Mouse (Mus musculus) macrophage (primary cell): ENCODE results near the gene Pon3. TPM values are rescaled to one million over a fixed set of nuclear protein-coding genes. Genes with fewer than 3 reads are reported as not detected.

Experiments
- H3K27ac ChIP-seq: fragments of 350-480 bp; formaldehyde crosslinking; 2 replicates; pipeline ENCODE4 v1.9.0; 2021
- H3K36me3 ChIP-seq: fragments of 350-480 bp; formaldehyde crosslinking; 2 replicates; pipeline ENCODE4 v1.9.0; 2021; ENCODE audit errors: inconsistent target
- H3K4me3 ChIP-seq: fragments of 350-480 bp; formaldehyde crosslinking; 2 replicates; pipeline ENCODE4 v1.9.0; 2021; ENCODE audit errors: inconsistent target
- H3K79me2 ChIP-seq: fragments of 350-480 bp; formaldehyde crosslinking; 2 replicates; pipeline ENCODE4 v1.9.0; 2021; ENCODE audit errors: inconsistent target
- WGBS: methylation state at CpG from one replicate; pipeline ENCODE4 v1.1.7; 2026; ENCODE audit warnings: inconsistent platforms; ENCODE audit not compliant: missing documents; 5-methylcytosine and 5-hydroxymethylcytosine counted together
- polyA plus RNA-seq: library from polyadenylated mRNA; stranded (reverse); fragments of 250-400 nt; gene quantifications from 3 replicates; pipeline ENCODE4 v1.2.4, GENCODE M21; 2018; ENCODE audit warnings: inconsistent platforms

The Pon3 gene
- polyA plus RNA-seq, 1 experiment from 2014 or later = 62.3 TPM

GRCm38 (mm10) chr6:5186229-5186950 lies 69.7 kb downstream of the Pon3 start:
- 96% methylated on average over 7 of the region's 7 CpGs for WGBS
- Histone ChIP-seq H3K4me3 (no peak overlapping the region), H3K79me2 (no peaks in the 10 kb centered on the region), H3K36me3 (no peaks in the 10 kb centered on the region), H3K27ac (no peak overlapping the region)

GRCm38 (mm10) chr6:5180645-5181044 lies 75.4 kb downstream of the Pon3 start:
- no peaks in the 10 kb centered on the region for H3K79me2 ChIP-seq
- H3K36me3 ChIP-seq = no peaks in the 10 kb centered on the region
- H3K4me3 ChIP-seq = no peak overlapping the region
- WGBS = 92% methylated on average over 5 of the region's 5 CpGs
- H3K27ac ChIP-seq = no peak overlapping the region

GRCm38 (mm10) chr6:5179189-5179588 lies 76.9 kb downstream of the Pon3 start:
- no peak overlapping the region for H3K4me3 ChIP-seq
- no peaks in the 10 kb centered on the region for H3K79me2 ChIP-seq
- no peak overlapping the region for H3K27ac ChIP-seq
- WGBS = 89% methylated on average over 6 of the region's 6 CpGs
- no peaks in the 10 kb centered on the region for H3K36me3 ChIP-seq

GRCm38 (mm10) chr6:5177967-5178891 lies 77.9 kb downstream of the Pon3 start:
- H3K27ac ChIP-seq = no peak overlapping the region
- WGBS = 84% methylated on average over 19 of the region's 19 CpGs

GRCm38 (mm10) chr6:5174179-5174812 lies 81.8 kb downstream of the Pon3 start:
- no peak overlapping the region for H3K27ac ChIP-seq
- H3K4me3 ChIP-seq = no peak overlapping the region
- no peaks in the 10 kb centered on the region for H3K79me2 ChIP-seq
- 48% methylated on average over 10 of the region's 10 CpGs for WGBS
- H3K36me3 ChIP-seq = no peaks in the 10 kb centered on the region

More at GRCm38 (mm10) chr6:5177967-5178891, 77.9 kb downstream of the Pon3 start:
- Histone ChIP-seq H3K79me2 (no peaks in the 10 kb centered on the region), H3K36me3 (no peaks in the 10 kb centered on the region), H3K4me3 (no peak overlapping the region)

- 88% methylated on average over 9 of the region's 9 CpGs for WGBS
- H3K79me2 ChIP-seq = no peaks in the 10 kb centered on the region
- H3K4me3 ChIP-seq = no peak overlapping the region
- no peak overlapping the region for H3K27ac ChIP-seq
- H3K36me3 ChIP-seq = no peaks in the 10 kb centered on the region
Measured at GRCm38 (mm10) chr6:5172571-5172970, 83.5 kb downstream of the Pon3 start.

- Histone ChIP-seq H3K4me3 (no peak overlapping the region), H3K79me2 (no peaks in the 10 kb centered on the region), H3K36me3 (no peaks in the 10 kb centered on the region), H3K27ac (no peak overlapping the region)
- WGBS = 97% methylated on average over 4 of the region's 4 CpGs
Measured at GRCm38 (mm10) chr6:5171418-5171817, 84.7 kb downstream of the Pon3 start.

Other genes starting within 250 kb of the Pon3 start
- gene Pon1, start 62.3 kb downstream of the Pon3 start, polyA plus RNA-seq = not detected in 3 replicates
- gene Pon2, start 42.2 kb upstream of the Pon3 start, polyA plus RNA-seq = 77.4 to 167 TPM (median 84.9 TPM) in 3 replicates
- 0.98 to 1.6 TPM (median 1.5 TPM) in 3 replicates for gene Asb4, start 127.1 kb upstream of the Pon3 start, polyA plus RNA-seq
- 0.06 TPM in 1 of 3 replicates, not detected in the others for gene Pdk4, start 240.0 kb upstream of the Pon3 start, polyA plus RNA-seq